Mouse (Mus musculus) splenic B cell, adult 2 months (primary cell): ENCODE results near the gene Rab26.

Experiments used
- DNase-seq: peaks from one replicate; pipeline ENCODE4 v3.0.0-alpha.2; 2011; ENCODE audit warnings: low read depth, low spot score
- H3K27me3 ChIP-seq: 2 replicates; pipeline ENCODE4 v1.6.1; 2012; ENCODE audit warnings: mild to moderate bottlenecking, low read length, moderate library complexity, mixed read lengths; ENCODE audit not compliant: control insufficient read depth, poor library complexity, insufficient read depth, severe bottlenecking
- H3K36me3 ChIP-seq: 2 replicates; pipeline ENCODE4 v1.6.1; 2012; ENCODE audit warnings: mild to moderate bottlenecking, low read length, moderate library complexity, mixed read lengths; ENCODE audit not compliant: control insufficient read depth, poor library complexity, insufficient read depth, severe bottlenecking

The Rab26 gene

GRCm38 (mm10) chr17:24557091-24557490 is 23.1 kb upstream of the Rab26 start:
- Histone ChIP-seq H3K36me3 (no peaks in the 10 kb centered on the region), H3K27me3 (no peaks in the 10 kb centered on the region)
- no peak for DNase-seq

GRCm38 (mm10) chr17:24551050-24551444 is 17.0 kb upstream of the Rab26 start:
- Histone ChIP-seq H3K36me3 (peaks cover 1% of the 10 kb centered on the region; the same call in 1 of the 2 replicates), H3K27me3 (no peaks in the 10 kb centered on the region)
- no peak for DNase-seq

GRCm38 (mm10) chr17:24550416-24551049 is 16.5 kb upstream of the Rab26 start:
- Histone ChIP-seq H3K27me3 (no peaks in the 10 kb centered on the region), H3K36me3 (peaks cover 1% of the 10 kb centered on the region; the same call in 1 of the 2 replicates)
- peak; percentile 70 for DNase-seq

GRCm38 (mm10) chr17:24549618-24550415 is 15.8 kb upstream of the Rab26 start, which contains the start of gene Pkd1:
Gene Pkd1 (plus strand): TSS chr17:24549834.
- H3K27me3 ChIP-seq, result no peaks in the 10 kb centered on the region
- peaks cover 1% of the 10 kb centered on the region; the same call in 1 of the 2 replicates for H3K36me3 ChIP-seq
- DNase-seq, result peak; percentile 100

GRCm38 (mm10) chr17:24548921-24549617 is 15.1 kb upstream of the Rab26 start:
- Histone ChIP-seq H3K36me3 (peaks cover 1% of the 10 kb centered on the region; the same call in 1 of the 2 replicates), H3K27me3 (no peaks in the 10 kb centered on the region)
- DNase-seq, result peak; percentile 67

- H3K36me3 ChIP-seq, result peaks cover 1% of the 10 kb centered on the region; the same call in 1 of the 2 replicates
- DNase-seq, result peak; percentile 64
- H3K27me3 ChIP-seq, result no peaks in the 10 kb centered on the region
Observed at GRCm38 (mm10) chr17:24548435-24548834, 14.4 kb upstream of the Rab26 start.

GRCm38 (mm10) chr17:24546234-24546633 is 12.2 kb upstream of the Rab26 start:
- Histone ChIP-seq H3K27me3 (no peaks in the 10 kb centered on the region), H3K36me3 (no peaks in the 10 kb centered on the region)
- DNase-seq, result no peak

- Histone ChIP-seq H3K27me3 (no peaks in the 10 kb centered on the region), H3K36me3 (no peaks in the 10 kb centered on the region)
- DNase-seq, result no peak
Observed at GRCm38 (mm10) chr17:24545247-24545646, 11.2 kb upstream of the Rab26 start.

GRCm38 (mm10) chr17:24544613-24545012 is 10.6 kb upstream of the Rab26 start:
- no peak for DNase-seq
- Histone ChIP-seq H3K36me3 (no peaks in the 10 kb centered on the region), H3K27me3 (no peaks in the 10 kb centered on the region)

GRCm38 (mm10) chr17:24540375-24540774 is 6.4 kb upstream of the Rab26 start:
- DNase-seq, result peak; percentile 86
- no peaks in the 10 kb centered on the region for H3K27me3 ChIP-seq
- no peaks in the 10 kb centered on the region for H3K36me3 ChIP-seq

GRCm38 (mm10) chr17:24538950-24539349 is 4.9 kb upstream of the Rab26 start:
- no peaks in the 10 kb centered on the region for H3K36me3 ChIP-seq
- H3K27me3 ChIP-seq, result no peaks in the 10 kb centered on the region
- DNase-seq, result peak; percentile 61

- no peaks in the 10 kb centered on the region for H3K36me3 ChIP-seq
- H3K27me3 ChIP-seq, result no peaks in the 10 kb centered on the region
- DNase-seq, result no peak
Observed at GRCm38 (mm10) chr17:24537536-24537935, 3.5 kb upstream of the Rab26 start.

- Histone ChIP-seq H3K36me3 (no peaks in the 10 kb centered on the region), H3K27me3 (no peaks in the 10 kb centered on the region)
- no peak for DNase-seq
Observed at GRCm38 (mm10) chr17:24535300-24535699, 1.3 kb upstream of the Rab26 start.

GRCm38 (mm10) chr17:24533099-24533992 is 664 bp downstream of the Rab26 start:
- Histone ChIP-seq H3K27me3 (no peaks in the 10 kb centered on the region), H3K36me3 (0 out of 2 replicates have a peak, but pooled peaks cover 1% of the 10 kb centered on the region)
- DNase-seq, result peak; percentile 83
